Mouse (Mus musculus): Measurements from ENCODE around the gene Galnt18.

Gene Galnt18

DNA sequence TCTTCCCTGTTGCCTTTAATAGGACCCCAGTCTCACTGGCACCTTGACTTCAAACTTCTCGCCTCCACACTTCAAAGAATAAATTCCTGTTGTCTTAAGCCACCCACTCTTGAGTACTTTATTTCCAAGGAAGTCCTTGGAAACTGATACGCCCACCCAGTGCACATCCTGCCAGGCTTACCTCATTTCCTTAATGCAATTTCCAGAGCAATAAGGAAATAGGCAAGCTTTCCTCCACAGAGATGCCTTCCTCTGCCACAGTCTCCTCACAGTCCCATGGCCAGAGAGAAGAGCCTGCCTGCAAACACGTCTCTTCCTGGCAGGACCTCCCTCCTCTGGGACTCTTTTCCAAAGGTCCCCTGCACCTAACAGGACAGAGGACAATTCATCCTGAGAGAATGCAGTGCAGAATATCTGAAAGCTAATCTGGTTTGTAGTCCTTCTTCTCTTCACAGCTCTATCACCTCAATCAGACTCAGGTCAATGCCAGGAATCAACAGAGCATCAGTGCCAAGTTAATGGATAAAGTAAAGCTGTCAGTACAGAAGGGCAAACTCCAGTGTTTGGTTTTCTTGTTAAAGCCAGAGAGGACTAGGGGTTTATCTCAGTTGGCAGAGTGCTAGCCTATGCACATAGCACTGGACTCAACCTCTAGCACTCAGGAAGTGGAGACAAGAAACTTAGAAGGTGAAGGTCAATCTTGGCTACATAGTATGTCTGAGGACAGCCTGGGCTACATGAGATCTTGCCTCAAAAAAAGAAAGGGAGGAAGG, 65.8 kb downstream of the Galnt18 start:
- no peak for DNase-seq (ENCODE audit: low spot score in 2 of 2)

DNA sequence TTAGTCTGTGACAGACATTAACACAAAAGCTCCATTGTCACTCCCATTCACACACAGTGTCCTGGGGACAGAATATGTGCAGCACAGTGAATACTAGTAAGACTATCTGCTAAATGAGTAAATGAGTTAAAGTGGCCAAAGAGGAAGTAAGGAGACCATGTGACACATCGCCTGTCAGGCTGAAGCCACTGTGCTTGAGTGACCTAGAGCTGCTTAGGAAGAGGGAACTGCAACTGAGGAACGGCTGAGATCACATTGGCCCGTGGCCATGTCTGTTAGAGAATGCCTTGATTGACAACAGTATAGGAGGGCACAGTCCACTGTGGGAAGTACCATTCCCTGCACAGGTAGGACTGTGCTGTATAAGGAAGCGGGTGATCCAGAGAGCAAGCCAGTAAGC, 67.0 kb downstream of the Galnt18 start:
- no peak for DNase-seq (ENCODE audit: low spot score in 2 of 2)

DNA sequence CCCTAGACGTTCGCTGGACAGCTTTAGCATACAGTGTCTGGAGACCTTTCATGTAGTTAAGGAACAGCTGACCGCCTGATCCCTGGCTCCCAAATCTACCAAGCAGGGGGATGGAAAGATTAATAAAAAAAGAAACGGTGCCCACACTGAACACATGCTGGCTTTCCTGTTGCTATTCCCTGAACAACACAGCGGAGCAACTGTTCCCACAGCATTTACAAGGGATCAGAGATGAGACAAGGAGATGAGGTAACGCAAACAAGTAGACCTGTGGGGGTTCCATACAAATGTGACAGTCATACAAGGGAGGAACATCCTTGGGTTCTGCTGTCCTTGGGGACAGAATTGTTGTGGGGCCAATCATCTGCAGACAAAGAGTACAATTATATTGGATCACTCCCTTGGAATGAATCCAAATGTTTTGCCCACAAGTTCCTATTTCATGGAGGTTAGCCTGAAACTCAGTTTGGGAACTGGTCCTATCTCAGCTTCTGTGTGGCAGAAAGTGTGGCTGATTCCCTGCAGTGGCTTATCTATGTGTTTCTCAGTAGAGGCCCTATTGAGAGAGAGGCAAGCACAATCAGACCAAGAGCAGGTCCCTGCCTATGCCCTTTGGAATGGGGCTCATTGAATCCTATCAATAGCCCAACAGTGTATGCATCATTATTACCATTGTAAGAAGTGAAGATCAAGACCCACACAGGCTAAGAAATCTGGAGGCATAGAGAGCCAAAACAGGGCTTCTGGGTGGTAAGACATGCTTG, 68.5 kb downstream of the Galnt18 start:
- no peak for DNase-seq (ENCODE audit: low spot score in 2 of 2)

DNA sequence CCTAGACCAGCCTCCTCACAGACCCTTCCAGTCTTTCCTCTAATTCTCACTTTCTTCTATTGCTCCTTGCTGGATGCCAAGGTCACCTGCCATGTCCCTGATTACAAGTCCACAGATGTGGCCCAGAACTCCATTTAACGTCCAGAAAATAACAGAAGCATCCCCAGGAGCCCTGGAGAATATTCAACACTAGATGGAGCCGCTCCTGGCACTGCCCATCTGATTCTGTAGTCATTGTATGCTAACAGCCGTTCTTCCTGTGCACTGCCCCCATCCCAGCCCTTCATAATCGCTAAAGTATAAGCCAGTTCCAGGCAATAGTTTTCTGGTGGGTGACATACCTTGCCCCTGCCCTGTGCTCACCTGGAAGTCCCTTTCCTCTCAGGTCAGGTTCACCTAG, 69.5 kb downstream of the Galnt18 start:
- no peak for DNase-seq (ENCODE audit: low spot score in 2 of 2)

DNA sequence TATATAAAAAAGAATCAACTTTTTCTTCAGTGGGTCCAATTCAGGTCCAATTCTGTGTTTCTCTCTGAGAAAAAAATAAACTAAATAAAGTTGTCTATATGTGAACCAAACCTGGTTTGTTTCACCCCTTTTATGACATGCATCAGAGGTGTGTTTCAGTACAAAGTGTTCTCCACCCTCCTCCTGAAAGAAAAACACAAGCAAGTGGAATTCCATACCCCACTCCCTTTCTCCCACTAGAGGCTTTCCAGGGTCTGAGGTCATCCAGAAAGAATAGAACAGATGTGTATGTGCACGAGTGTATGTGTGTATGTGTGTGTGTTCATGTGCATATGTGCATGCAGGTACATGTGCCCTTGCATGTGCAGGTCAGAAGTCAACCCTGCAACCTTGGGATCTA, 71.2 kb downstream of the Galnt18 start:
- no peak for DNase-seq (ENCODE audit: low spot score in 2 of 2)

DNA sequence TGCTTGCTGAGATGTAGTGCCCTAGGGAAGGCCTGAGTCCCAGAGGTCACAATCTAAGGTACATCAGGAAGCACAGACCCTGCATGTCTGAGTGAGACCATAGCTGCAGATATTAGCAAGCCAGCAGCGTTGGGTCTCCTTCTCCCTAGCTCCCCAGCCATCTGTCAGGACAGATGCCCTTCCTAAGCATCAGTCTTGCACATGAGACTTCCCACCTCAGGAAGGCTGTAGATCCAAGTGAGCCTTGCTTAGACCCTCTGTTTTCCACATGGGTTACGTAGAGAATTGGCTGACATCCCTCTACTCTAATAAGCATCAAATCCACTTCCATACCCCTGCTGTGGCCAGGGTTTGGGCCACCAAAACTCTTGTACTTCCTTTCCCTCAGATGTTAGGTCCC, 76.8 kb downstream of the Galnt18 start:
- no peak for DNase-seq (ENCODE audit: low spot score in 2 of 2)

DNA sequence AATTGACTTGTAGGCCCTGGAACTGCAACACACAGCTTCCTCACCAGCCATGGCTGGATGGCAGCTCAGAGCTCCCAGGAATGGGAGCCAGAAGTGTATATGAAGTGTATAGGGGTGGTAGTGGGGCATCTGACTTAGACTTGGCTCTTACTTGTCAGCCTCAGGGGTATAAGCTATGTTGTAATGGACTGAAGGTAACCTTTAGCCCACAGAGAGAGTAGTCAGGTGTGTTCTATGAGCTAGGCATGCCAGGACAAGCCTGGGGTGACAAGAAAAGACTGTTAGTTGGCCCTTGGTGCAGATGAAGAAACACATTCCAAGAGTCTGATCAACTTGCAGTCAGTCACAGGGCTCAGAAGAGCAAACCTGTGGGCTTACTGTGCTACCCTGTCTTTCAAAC, 78.0 kb downstream of the Galnt18 start:
- DNase-seq (ENCODE audit: low spot score in 2 of 2), result peak in 1 of 2 experiments; percentile 4

DNA sequence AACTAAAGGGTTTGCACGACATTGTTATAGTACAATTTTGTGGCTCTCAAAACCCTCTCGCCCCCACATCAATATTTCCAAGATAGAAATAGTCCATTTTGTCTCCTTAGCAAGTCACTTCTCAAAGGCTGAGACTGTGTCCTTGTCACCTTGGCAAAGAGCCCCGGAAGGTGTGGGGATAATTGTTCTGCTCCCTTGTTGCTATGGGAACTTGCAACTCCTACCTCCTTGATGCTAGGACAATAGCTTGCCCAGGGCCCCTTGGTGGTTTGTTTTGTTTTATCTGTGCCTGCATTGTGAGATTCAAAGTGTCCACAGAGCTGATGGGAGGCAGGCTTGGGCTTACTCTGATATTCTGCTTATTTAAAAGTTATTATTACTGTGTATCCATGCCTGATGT, 80.3 kb downstream of the Galnt18 start:
- DNase-seq (ENCODE audit: low spot score in 2 of 2), result no peak

DNA sequence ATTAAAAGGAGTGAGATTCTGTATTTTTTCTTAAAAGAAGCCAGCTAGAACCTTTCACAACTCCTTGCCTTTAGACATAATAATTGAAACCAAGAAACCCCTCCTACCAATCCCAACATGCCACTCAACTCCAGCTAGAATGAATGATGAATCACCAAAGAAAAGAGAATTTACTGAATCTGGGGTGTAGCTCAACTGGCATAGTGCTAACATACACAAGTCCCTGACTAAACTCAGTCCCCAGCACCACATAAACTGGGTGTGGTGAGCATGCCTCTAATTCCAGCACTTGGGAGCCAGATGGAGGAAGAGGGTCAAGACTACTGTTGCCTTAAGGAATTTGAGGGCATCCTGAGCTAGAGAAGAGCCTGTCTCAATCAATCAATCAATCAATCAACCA, 83.6 kb downstream of the Galnt18 start:
- no peak for DNase-seq (ENCODE audit: low spot score in 2 of 2)

DNA sequence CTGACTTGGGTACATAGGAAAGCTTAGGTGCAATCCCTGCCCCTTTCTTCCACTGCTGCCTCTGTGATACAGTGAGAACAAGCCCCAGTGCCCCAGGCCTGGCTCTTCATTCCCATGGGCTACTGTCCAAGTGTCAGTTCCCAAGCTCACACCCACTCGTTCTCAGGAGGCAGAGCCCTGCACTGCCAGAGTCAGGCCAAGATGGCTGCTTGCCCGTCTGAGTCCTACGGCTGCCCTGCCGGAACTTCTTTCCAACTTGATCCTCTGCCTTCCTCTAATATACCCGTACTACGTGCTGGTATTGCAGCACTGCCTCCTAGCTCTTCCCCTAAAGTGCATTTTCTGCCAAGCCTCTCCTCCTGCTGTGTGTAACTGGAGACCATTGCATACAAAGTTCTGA, 85.5 kb downstream of the Galnt18 start:
- DNase-seq (ENCODE audit: low spot score in 2 of 2), result peak in 1 of 2 experiments; percentile 31

DNA sequence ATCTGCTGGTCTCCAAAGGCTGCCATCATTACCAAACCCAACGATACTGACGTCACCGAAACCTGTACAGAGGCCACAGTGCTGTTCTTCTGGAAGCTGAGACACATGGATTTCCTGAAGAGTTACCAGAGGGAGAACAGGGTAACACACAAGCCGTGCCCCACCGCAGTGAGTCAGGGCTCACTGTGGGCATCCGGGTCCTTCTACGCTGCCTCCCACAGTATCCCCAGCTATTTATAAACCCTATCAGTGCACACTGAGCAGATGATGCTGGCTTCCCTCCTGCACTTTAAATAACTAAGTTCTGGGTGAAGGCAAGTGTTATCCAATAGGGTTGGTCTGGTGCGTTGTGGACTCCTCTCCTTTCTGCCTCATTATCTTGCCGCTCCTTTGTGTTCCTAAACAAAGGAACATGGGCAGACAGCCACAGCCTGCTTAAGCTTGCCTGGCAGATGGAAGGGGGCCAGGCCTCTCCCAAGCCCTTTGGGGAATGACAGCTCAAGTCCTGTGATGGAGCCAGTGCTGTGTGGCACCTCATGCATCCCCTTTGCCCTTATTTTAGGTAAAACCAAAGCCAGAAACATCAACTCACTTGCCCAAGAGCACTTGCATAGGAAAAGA, 87.0 kb downstream of the Galnt18 start:
- DNase-seq (ENCODE audit: low spot score in 2 of 2), result no peak

DNA sequence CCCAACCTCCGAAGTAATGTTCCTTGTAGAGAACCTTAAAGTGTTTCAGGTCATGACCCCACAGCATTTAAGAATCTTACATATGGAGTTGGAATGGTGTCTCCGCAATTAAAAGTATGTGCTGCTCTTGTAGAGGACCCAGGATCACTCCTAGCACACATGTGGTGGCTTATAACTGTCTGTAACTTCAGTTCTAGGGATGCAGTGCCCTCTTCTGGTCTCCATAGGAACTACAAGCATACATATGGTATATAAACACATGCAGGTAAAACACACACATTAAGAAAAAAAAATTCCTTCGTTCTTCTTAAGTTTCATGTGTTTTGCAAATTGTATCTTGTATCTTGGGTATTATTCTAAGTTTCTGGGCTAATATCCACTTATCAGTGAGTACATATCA, 99.7 kb downstream of the Galnt18 start:
- no peak for DNase-seq (ENCODE audit: low spot score in 2 of 2)

DNA sequence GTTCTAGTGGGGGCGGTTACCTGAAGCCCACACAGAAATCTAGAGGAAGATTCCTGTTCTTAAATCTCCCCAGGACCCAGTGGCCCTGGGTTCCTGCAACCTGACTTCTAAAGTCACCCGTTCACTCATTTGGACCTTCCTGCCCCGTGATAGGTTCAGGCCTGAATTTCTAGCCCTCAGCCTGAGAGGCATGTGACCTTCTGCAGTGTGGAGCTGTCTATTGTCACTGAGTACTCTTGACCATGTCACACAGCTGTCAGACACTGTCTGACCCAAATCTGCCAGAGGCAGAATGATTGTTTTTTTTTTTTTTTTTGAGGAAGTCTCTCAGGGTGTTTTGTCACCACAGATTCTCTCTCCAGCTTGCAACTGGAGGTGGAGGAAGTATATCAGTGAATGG, 103.3 kb downstream of the Galnt18 start:
- DNase-seq (ENCODE audit: low spot score in 2 of 2), result no peak

DNA sequence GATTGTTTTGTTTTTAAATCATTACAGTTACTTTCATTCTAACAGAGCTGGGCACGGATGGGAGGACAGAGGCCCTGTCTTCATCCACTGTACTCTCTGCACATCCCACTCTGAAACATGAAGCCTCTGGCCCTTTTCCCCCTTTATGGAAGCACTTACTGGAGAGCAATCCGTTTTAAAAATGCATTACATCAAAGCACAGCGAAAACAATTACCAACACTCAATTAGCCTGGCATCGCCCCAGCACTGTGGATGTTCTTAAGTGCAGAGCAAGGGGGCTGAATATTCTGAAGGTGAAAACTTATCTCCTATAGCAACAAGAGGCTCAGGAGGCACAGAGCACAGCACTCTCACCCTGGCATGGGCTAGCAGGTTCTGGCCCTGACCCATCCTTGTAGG, 107.3 kb downstream of the Galnt18 start:
- DNase-seq (ENCODE audit: low spot score in 2 of 2), result no peak

DNA sequence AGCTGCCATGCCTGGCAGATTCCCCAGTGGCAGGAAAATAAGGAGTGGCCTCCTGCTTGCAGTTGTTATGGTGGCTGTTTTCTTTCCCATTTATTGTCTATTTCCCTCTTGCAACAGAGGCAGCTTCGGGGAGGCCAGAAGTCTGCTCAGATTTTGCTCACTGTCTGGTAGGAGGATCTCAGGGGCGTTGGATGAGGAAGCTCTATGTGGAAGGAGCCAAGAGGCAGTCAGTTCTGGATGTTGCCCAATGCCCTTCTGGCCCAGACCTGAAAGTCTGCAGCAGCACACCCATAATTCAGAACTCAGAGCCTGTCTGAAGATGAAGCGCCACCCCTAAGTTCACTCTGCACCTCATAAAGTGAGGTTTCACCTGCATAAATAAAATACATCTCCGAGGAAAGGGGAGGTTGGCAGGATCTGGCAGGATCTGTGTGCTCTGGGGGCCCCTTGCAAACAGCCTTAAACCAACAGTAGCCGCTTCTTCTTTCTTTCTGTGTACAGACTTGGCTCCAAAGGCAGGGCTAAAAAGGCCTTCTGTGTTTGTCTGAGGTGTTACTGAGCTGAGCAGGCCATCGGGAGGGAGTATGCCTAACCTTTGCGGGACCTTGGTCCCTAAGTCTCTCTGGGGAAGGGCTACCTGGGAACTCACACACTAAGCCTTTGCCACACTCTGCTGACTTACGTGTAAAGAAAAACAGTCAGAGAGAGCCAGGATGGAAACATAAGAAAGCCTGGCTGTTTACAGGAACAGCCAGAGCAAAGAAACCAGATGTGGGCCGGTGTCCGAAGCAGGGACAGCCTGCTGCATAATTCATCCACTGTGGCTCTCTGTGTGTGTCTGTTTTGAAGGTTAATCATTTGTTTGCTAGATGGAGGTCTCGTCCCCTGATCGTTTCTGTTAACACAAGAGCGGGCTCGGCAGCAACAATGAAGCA, 116.4 kb downstream of the Galnt18 start:
- peak in 1 of 2 experiments; percentile 35 for DNase-seq (ENCODE audit: low spot score in 2 of 2)

DNA sequence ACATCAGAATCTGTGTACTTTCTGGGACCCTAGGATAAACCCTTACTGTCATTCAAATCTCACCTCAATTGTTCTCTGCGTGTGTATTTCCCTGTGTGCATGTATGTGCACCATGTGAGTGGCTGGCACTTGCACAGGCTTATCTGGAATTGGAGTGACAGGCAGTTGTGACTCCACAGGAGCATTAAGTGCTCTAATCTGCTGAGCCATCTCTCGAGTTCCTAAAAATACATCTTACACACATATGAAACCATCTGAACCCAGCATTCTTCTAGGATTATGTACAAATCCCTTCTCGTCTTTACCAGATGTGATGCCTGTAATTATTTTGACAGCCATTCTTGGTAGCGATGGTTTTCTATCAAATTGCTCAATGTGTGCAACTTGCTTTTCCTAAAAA, 121.2 kb downstream of the Galnt18 start:
- DNase-seq (ENCODE audit: low spot score in 2 of 2), result no peak

DNA sequence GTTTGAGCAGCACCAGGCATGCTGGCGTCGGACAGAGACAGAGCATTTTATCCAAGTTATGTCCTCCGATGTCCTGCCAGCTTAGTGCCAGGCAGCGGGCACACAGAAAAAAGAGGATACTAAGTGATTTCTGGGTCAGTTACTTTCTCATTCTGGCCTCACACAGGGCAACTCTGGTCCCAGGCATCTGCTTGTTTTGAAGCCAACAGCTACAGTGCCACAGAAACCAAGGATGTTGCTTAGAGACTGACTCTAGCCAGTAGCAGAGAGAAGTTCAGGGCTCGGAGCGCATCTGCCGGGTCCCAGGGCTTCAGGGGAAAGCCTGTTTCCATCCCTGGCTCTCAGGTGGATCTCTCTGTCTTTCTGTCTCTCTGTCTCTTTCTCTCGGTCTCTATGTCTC, 124.8 kb downstream of the Galnt18 start:
- no peak for DNase-seq (ENCODE audit: low spot score in 2 of 2)

DNA sequence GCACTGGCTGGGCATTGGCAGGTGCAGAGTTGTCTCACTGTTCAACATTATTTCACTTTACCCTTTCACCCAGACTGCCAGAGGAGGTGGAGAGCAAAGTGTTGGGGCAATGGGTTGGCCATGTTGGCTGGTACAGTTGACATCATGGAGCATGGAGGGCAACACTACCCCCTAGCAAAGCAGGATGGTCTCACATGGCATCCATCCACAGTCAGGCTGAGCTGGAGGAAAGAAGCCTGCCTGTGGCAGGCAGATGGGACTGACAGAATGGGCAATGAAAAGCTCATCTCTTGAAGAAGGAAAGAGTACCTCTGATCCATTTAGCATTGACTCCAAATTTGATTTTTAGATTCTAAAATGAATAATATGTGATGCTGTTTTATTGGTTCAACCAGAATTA, 125.3 kb downstream of the Galnt18 start:
- DNase-seq (ENCODE audit: low spot score in 2 of 2), result no peak

DNA sequence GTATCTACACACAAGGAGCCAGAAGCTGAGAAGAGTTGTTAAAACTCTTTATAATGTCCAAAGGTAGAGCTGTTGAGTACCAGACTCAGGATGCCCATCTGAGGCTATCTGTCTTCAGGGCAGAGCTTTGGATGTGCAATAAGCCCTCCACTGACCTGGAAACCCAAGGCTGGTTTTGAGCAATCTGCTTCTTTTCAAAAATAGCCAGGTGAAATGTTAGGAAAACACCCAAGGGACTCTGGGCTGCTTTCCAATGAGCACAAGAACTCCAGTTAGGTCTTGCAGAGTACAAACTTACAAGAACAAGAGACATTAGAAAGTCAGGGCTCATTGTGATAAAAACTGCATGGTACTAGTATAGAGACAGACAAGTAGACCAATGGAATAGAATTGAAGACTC, 135.4 kb downstream of the Galnt18 start:
- no peak for DNase-seq (ENCODE audit: low spot score in 2 of 2)

DNA sequence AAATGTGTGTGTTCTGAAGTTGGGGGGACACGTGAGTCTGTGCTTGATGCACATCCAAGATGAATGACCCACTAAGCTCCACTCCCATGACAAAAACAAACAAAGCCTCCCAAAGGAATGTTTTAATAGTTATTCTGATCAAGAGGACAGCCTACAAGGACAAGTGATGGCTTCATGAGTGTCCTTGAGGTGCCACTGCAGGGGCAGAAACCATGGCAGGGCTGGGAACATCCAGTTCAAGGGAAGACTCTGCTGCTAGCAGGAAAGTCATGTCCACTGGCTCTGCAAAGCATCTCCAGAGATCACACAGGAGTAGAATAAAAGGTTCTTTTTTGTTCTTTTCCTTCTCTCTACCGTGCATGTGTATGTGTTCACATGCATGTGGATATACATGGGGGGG, 140.9 kb downstream of the Galnt18 start:
- no peak for DNase-seq (ENCODE audit: low spot score in 2 of 2)

DNA sequence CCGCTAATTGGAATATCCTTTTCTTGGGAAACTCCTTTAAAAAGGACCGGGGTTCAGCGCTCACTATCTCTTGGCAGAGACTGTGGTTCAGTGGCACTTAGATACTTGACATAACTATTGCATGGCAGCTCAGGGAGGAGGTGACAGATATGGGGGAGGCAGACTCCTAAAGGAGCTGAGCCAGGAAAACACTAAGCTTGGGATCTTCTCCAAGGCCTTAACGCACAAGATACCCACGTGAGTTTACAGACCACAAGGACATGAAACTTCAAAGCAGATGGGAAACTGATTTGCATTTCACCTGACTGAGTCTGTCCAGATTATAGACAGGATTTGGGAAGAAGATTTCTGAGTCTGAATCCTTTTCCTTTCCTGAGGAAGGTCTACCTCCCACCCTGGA, 141.3 kb downstream of the Galnt18 start:
- no peak for DNase-seq (ENCODE audit: low spot score in 2 of 2)
